In genomic region chr2:65414237-65414636, GRCm38 (mm10) we compare ENCODE assay signal across 8 mouse cellular contexts. TPM values are rescaled to one million over a fixed set of nuclear protein-coding genes. Genes with fewer than 3 reads are reported as not detected.
DNase-seq lines count a peak whose midpoint lies in the region; ATAC-seq and TF ChIP-seq lines count a peak whose summit lies in the region.

No protein-coding gene starts in this region.

- no peaks in the 10 kb centered on the region for H3K27me3 ChIP-seq in intestine, embryonic 15.5 days (replicated peaks)
- H3K27me3 ChIP-seq in liver, embryonic 13.5 days, result no peaks in the 10 kb centered on the region
- H3K27me3 ChIP-seq in myocyte (ENCODE audit: control insufficient read depth, insufficient read depth, insufficient read length), result no peaks in the 10 kb centered on the region

- TF ChIP-seq POLR2A in myocyte (IDR thresholded peaks at IDR 0.05; ENCODE audit: insufficient read length, low read depth), result no peak

- no peaks in the 10 kb centered on the region for H3K9me3 ChIP-seq in intestine, embryonic 15.5 days
- no peaks in the 10 kb centered on the region for H3K9me3 ChIP-seq in liver, embryonic 13.5 days (replicated peaks)

- intact Hi-C loops in heart, postnatal 25 days (cut with DNase I), result loop anchor here (1.0 to 5.0 kb wide), 2 partner anchors 153 to 253 kb away; partner anchors contain the start of gene Scn3a

- peak; percentile 94 for ATAC-seq in intestine, embryonic 15.5 days
- ATAC-seq in liver, embryonic 13.5 days (ENCODE audit: low read depth), result peak; percentile 53; the same call in 1 of the 2 replicates

- no peak overlapping the region for H3ac ChIP-seq in myocyte (ENCODE audit: control insufficient read depth, insufficient read length)

- no peak overlapping the region for H3K9ac ChIP-seq in intestine, embryonic 15.5 days
- no peak overlapping the region for H3K9ac ChIP-seq in liver, embryonic 13.5 days

- under 1% methylated on average over 7 of the region's 7 CpGs for WGBS in intestine, embryonic 15.5 days
- WGBS in liver, embryonic 13.5 days (ENCODE audit: insufficient replicate concordance), result 1% methylated on average over 7 of the region's 7 CpGs

- H3K27ac ChIP-seq in intestine, embryonic 15.5 days, result no peak overlapping the region
- no peak overlapping the region for H3K27ac ChIP-seq in liver, embryonic 13.5 days

- peak; percentile 96 for DNase-seq in heart, adult 11 months
- no peak for DNase-seq in heart, postnatal 25 days (ENCODE audit: low spot score)
- peak; percentile 46 for DNase-seq in brain, embryonic 18.5 days (ENCODE audit: low read depth, low spot score)
- peak; percentile 47 to 65 for DNase-seq in heart, adult 18-20 months
- no peak for DNase-seq in liver, embryonic 13.5 days
- DNase-seq in thymus, postnatal 0 days (ENCODE audit: low spot score), result peak; percentile 42

- H3K4me3 ChIP-seq in intestine, embryonic 15.5 days (replicated peaks), result peak overlapping the region; percentile 25
- peak overlapping the region; percentile 14; the same call in 1 of the 2 replicates for H3K4me3 ChIP-seq in liver, embryonic 13.5 days (replicated peaks)
- H3K4me3 ChIP-seq in myocyte, result no peak overlapping the region

- no peaks in the 10 kb centered on the region for H3K79me2 ChIP-seq in myocyte (ENCODE audit: control insufficient read depth, insufficient read depth)

- H3K36me3 ChIP-seq in intestine, embryonic 15.5 days, result no peaks in the 10 kb centered on the region
- no peaks in the 10 kb centered on the region for H3K36me3 ChIP-seq in liver, embryonic 13.5 days
- H3K36me3 ChIP-seq in myocyte (ENCODE audit: control insufficient read depth, insufficient read depth), result no peaks in the 10 kb centered on the region

- 0 out of 2 replicates have a peak, but pooled peaks cover 4% of the 10 kb centered on the region for H3K4me1 ChIP-seq in intestine, embryonic 15.5 days (replicated peaks)
- H3K4me1 ChIP-seq in liver, embryonic 13.5 days (replicated peaks), result no peaks in the 10 kb centered on the region; the same call in 1 of the 2 replicates

- peak overlapping the region; percentile 65 for H3K4me2 ChIP-seq in intestine, embryonic 15.5 days (replicated peaks)
- H3K4me2 ChIP-seq in liver, embryonic 13.5 days, result peak overlapping the region; percentile 53
- peak overlapping the region; percentile 92 for H3K4me2 ChIP-seq in myocyte (ENCODE audit: low read depth)

TF ChIP-seq in myocyte, 11 proteins besides CTCF, POLR2A, EP300 and RAD21:
- no peak for TF ChIP-seq E2F4 (IDR thresholded peaks at IDR 0.05; ENCODE audit: insufficient read depth)
- no peak for TF ChIP-seq TCF3 (IDR thresholded peaks at IDR 0.05; ENCODE audit: insufficient read length, low read depth)
- TF ChIP-seq CEBPB (IDR thresholded peaks at IDR 0.05; ENCODE audit: insufficient read depth, poor library complexity, severe bottlenecking), result no peak
- no peak for TF ChIP-seq MYOD1 (IDR thresholded peaks at IDR 0.05; ENCODE audit: control insufficient read depth in 1 of 3, insufficient read length in 2 of 3, low read depth in 2 of 3)
- no peak for TF ChIP-seq USF1 (IDR thresholded peaks at IDR 0.05; ENCODE audit: low read depth)
- no peak for TF ChIP-seq MAX (IDR thresholded peaks at IDR 0.05; ENCODE audit: low read depth)
- no peak for TF ChIP-seq REST (IDR thresholded peaks at IDR 0.05; ENCODE audit: insufficient read depth, insufficient read length)
- TF ChIP-seq SRF (IDR thresholded peaks at IDR 0.05; ENCODE audit: control insufficient read depth, insufficient read length, low read depth), result no peak
- no peak for TF ChIP-seq TCF12 (IDR thresholded peaks at IDR 0.05; ENCODE audit: insufficient read depth, poor library complexity, severe bottlenecking)

RNA-seq across cellular contexts. Expression of gene Slc38a11, which starts 50.4 kb away (rescaled TPM):
- 1 to 10 TPM; 1.4 to 1.5 TPM for total RNA-seq in heart, postnatal 25 days (2021)
- 1 to 10 TPM in 1 of 2 experiments, under 1 TPM in 1; 0.89 to 1.0 TPM for total RNA-seq in heart, adult 18-20 months (2021)
- polyA plus RNA-seq in intestine, embryonic 15.5 days (2015; fragmentation: Nextera tagmentation; extraction: Ambion mirVana), result 0.66 and 1.0 TPM in 2 replicates
- polyA plus RNA-seq in liver, embryonic 13.5 days (2015; fragmentation: Nextera tagmentation; extraction: Ambion mirVana), result not detected in 2 replicates
- not detected for polyA plus RNA-seq in myocyte (2012; fragmentation: generic; extraction: Trizol)
- not detected in 2 replicates for polyA plus RNA-seq in thymus, postnatal 0 days (2015; fragmentation: Nextera tagmentation; extraction: Ambion mirVana)

Comparison
In these comparisons a context has a peak if more than half of its experiments do, and no peak if none do; other contexts are left out.
1. DNase-seq: peak in heart, adult 11 months (single experiment), brain, embryonic 18.5 days (single experiment), heart, adult 18-20 months (2 of 2) and thymus, postnatal 0 days (single experiment); none in heart, postnatal 25 days (single experiment) and liver, embryonic 13.5 days (single experiment).
2. Peak in every context shown above with its lines, with median percentiles within 50 percentile points of each other: H3K4me2 ChIP-seq.